Mouse (Mus musculus) naive thymus-derived CD4-positive, alpha-beta T cell, adult 5 months (primary cell): ENCODE results near the gene Gap43. TPM values are rescaled to one million over a fixed set of nuclear protein-coding genes. Genes with fewer than 3 reads are reported as not detected.

ENCODE experiments used
- polyA plus RNA-seq: library from polyadenylated mRNA; unstranded; fragments of 100-300 nt; shearing (Covaris generic); gene quantifications from one replicate; pipeline ENCODE4 v1.2.1, GENCODE M21; 2017

The Gap43 gene
- polyA plus RNA-seq: not detected

DNA sequence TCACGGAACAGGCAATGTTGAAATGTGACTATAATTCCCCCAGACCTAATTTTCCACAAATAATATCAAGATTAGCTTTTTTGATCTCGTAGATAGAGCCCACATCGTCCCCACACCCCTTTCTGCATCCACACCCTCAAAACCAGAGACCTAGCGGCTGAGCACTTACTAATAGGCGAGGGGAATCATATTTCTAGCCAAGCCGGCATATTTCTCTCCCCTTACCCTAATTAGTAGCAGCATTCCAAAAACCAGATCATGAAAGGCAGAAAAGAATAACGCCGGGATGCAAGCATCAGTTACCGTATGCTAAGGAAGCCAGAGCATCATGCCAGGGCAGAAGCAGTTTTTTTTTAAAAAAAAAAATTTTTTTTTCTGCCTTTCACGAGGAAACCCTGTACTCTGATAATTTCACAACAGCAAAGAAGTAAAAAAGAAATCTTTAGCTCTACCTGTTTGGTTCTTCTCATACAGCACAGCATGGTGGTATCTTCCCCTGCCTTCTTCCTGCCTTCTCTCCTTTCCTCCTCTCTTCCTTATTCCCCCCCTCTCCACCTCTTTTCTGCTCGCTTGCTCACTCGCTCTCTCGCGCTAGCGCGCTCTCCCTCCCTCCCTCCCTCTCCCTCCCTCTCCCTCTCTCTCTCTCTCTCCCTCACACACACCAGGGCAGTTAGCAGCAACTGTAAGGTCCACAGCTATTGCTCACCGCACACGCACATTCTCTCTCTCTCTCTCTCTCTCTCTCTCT is at the start of gene Gap43:
Gene Gap43 (minus strand): TSS at position 631 of the 748 bp plus-strand sequence.

